ENCODE assay signal across 8 mouse cellular contexts in the genomic region with DNA sequence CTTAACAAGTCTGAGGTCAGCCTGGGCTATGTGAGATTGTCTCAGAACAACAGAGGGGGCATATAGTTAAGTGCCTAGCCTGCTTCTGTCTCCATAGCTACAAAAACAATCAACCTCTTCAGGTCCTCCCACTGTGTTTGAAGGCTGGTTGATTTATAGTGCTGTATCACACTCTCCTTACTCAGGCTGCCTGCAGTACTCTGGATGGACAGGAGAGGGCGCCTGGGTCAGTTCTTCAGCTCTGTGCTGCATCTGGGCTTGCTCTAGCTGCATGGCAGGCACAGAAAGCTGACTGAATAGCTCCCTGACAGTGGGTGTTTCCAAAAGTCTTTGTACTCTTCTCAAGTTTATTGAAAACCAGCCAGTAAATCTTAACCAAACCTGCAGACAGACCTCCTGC. TPM values are rescaled to one million over a fixed set of nuclear protein-coding genes. Genes with fewer than 3 reads are reported as not detected.
DNase-seq lines count a peak whose midpoint lies in the region; ATAC-seq lines count a peak whose summit lies in the region.

No protein-coding gene starts in this region.

- no peaks in the 10 kb centered on the region for H3K36me3 ChIP-seq in hindbrain, embryonic 14.5 days (replicated peaks; ENCODE audit: control insufficient read depth, insufficient read depth)

- no peak overlapping the region for H3K4me3 ChIP-seq in hindbrain, embryonic 14.5 days (replicated peaks; ENCODE audit: low read length)

- H3K4me2 ChIP-seq in hindbrain, embryonic 14.5 days (replicated peaks), result no peak overlapping the region

- WGBS in hindbrain, embryonic 14.5 days, result 0% methylated on average over 1 of the region's 1 CpGs

- peak; percentile 93 for DNase-seq in R1 (ENCODE audit: low read depth, low spot score)
- DNase-seq in cerebellum, postnatal 25 days, result peak; percentile 95 to 96
- DNase-seq in frontal cortex, postnatal 25 days (ENCODE audit: low spot score in 2 of 2), result peak; percentile 94 to 96
- peak; percentile 95 for DNase-seq in hindbrain, embryonic 14.5 days (ENCODE audit: low spot score)
- DNase-seq in layer of hippocampus, postnatal 25 days (ENCODE audit: extremely low spot score in 1 of 2, low spot score in 1 of 2), result peak; percentile 89 to 98
- peak; percentile 95 for DNase-seq in lung, postnatal 14 days
- peak; percentile 89 for DNase-seq in retina, postnatal 1 day
- peak; percentile 94 for DNase-seq in thymus, postnatal 4 days

- no peak overlapping the region for H3K9ac ChIP-seq in hindbrain, embryonic 14.5 days

- H3K27ac ChIP-seq in hindbrain, embryonic 14.5 days, result no peak overlapping the region

- no peaks in the 10 kb centered on the region for H3K9me3 ChIP-seq in hindbrain, embryonic 14.5 days (ENCODE audit: control insufficient read depth, low read length)

- ATAC-seq in hindbrain, embryonic 14.5 days (ENCODE audit: low FRiP score), result peak; percentile 89

- no peaks in the 10 kb centered on the region for H3K4me1 ChIP-seq in hindbrain, embryonic 14.5 days (replicated peaks; ENCODE audit: control insufficient read depth, insufficient read depth, low read length)

- H3K27me3 ChIP-seq in hindbrain, embryonic 14.5 days (ENCODE audit: control insufficient read depth, insufficient read depth, low read length), result no peaks in the 10 kb centered on the region

RNA-seq across cellular contexts. Expression of a gene that starts 11.3 kb away (rescaled TPM):
- polyA plus RNA-seq in hindbrain, embryonic 14.5 days (2014; fragmentation: Nextera tagmentation; extraction: Ambion mirVana), result 34.1 and 36.6 TPM in 2 replicates
- 10 to 100 TPM; 36.5 to 41.5 TPM for total RNA-seq in layer of hippocampus, postnatal 25 days (2021)

RNA-seq across cellular contexts. Expression of a gene that starts 27.1 kb away (rescaled TPM):
- 3.1 and 3.2 TPM in 2 replicates for polyA plus RNA-seq in hindbrain, embryonic 14.5 days (2014; fragmentation: Nextera tagmentation; extraction: Ambion mirVana)
- 1 to 10 TPM; 2.2 to 2.5 TPM for total RNA-seq in layer of hippocampus, postnatal 25 days (2021)

RNA-seq across cellular contexts. Expression of a gene that starts 32.2 kb away (rescaled TPM):
- 32.7 and 35.3 TPM in 2 replicates for polyA plus RNA-seq in hindbrain, embryonic 14.5 days (2014; fragmentation: Nextera tagmentation; extraction: Ambion mirVana)
- 10 to 100 TPM; 15.2 to 16.3 TPM for total RNA-seq in layer of hippocampus, postnatal 25 days (2021)

RNA-seq across cellular contexts. Expression of a gene that starts 40.4 kb away (rescaled TPM):
- polyA plus RNA-seq in hindbrain, embryonic 14.5 days (2014; fragmentation: Nextera tagmentation; extraction: Ambion mirVana), result 0.74 and 1.0 TPM in 2 replicates
- total RNA-seq in layer of hippocampus, postnatal 25 days (2021), result not detected

RNA-seq across cellular contexts. Expression of a gene that starts 43.0 kb away (rescaled TPM):
- polyA plus RNA-seq in hindbrain, embryonic 14.5 days (2014; fragmentation: Nextera tagmentation; extraction: Ambion mirVana), result 106 and 112 TPM in 2 replicates
- total RNA-seq in layer of hippocampus, postnatal 25 days (2021), result 10 to 100 TPM; 85.9 to 96.3 TPM
